Mouse (Mus musculus) naive thymus-derived CD4-positive, alpha-beta T cell, adult 2 months (primary cell): Measurements from ENCODE around the gene Pde4d.

Experiments used
- DNase-seq: peaks from one replicate; pipeline ENCODE4 v3.0.0-alpha.2; 2011; ENCODE audit warnings: low read depth

Gene Pde4d

DNA sequence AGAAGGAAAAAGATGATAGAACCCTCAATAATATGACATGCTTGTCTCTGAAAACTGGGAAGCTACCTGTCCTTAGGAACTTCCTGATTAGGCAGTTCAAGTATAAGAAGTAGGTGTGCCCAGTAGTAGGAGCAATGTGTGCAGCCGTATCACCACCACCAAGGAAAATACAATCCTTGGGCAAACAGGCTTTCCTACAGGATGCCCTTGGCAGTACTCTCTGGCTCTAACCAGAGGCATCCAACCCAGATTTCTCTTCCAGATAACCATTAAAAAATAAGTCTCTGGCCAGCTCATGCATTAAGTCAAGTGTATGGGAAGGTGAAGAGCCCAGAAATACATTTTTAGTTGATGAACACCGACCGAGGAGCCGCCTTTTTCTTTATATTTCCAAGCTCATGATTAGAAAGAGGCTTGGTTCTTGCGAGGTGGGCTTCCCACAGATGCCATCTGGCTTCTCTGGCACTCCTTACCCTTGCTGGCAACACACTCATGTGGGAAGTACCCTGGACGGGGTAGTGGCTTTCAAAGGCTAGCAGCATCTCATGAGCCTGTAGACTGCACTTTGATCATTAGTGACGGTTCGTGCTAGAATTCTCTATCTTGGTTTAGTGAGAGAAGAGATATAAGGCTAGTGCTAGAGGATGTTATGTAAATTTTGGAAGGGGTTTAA, 375.0 kb downstream of the Pde4d start:
- no peak for DNase-seq

DNA sequence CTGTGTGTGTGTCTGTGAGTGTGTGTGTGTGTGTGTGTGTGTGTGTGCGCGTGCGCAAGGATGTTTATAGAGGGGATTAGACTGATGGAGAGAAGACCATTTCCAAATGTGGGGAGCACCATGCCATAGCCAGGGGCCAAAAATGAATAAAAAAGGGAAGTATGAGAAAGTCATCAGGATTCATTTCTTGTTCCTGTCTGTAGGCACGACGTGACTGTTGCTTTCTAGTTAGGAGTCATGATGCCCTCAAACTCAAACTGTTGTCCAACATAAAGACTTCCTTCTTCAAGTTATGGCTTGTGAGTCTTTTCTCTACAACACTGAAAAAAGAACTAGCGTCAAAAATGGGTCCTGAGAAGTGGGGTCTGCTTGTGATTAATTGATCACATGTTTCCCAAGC, 375.8 kb downstream of the Pde4d start:
- DNase-seq, result no peak

DNA sequence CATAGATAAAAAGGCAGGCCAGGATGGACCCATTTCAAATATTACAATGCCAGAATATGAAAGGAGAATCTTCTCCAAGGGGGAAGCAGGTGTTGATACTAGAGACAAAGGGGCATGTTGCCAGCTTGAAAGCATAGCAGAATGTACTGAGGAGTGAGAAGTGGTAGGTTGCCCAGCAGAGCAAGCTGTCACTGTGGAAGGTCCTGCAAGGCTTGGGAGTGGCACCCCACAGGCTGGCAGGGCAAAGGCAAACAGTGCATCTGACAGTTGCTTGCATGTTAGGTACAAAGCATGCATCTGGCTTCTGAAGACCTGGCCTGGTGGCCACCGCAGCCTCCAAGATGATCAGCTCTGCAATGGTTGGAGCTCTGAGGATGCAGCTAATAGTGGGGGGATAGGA, 384.4 kb downstream of the Pde4d start:
- DNase-seq, result no peak

DNA sequence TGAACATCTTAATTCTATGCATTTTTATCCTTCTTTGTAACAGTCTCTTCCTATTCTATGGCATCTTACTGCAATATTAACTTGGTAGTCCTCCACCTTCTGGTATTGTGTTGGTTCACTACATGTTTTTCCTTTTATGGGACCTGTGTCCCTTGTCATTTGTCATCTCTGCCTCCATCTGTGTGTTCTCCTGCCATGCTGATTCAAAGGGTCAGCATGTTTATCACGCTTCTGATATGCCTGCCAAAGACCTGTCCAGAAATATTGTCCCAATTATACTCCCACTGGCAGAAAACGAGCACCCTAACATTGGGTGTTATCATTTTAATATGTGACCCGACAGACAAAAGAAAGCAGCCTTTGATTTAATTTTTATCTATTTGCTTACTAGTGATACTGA, 386.6 kb downstream of the Pde4d start:
- DNase-seq, result no peak

DNA sequence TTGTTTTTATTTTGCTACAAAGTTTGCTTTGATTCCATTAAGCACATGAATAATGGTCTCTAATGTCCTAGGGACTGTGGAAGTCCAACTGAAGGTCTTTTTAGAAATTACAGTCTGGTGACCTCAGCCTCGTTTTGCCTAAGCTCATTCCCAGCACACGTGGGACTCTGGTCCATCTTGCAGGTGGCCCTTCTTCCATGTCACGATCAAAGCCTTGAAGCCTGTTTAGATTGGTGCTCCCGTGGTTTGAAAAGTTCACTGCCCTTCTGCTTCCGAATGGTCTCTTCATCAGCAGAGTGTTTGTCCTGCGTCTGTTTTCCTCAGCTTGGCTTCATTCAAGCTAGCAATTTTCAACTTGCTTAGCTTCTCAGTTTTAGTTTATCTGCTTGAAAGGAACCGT, 389.4 kb downstream of the Pde4d start:
- no peak for DNase-seq

DNA sequence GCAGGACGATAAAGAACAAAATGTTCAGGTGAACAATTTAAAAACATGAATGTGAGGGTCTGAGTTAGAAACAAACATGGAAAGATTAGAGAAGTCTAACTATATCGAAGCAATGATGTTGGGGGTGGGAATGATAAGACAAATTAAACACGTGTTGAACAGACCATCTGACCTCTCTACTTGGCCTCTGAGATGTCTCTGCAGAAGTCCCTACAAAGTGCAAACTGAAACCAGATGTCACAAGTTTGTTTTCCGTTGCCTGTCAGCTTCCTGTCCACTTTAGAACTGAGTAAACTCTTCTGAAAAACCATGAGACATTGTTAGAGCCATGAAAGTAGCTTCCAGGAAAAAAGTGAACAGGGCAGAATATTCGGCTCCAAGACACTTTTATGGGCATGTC, 404.3 kb downstream of the Pde4d start:
- DNase-seq, result no peak

GRCm38 (mm10) chr13:108856776-108857435, 407.2 kb downstream of the Pde4d start:
- no peak for DNase-seq

DNA sequence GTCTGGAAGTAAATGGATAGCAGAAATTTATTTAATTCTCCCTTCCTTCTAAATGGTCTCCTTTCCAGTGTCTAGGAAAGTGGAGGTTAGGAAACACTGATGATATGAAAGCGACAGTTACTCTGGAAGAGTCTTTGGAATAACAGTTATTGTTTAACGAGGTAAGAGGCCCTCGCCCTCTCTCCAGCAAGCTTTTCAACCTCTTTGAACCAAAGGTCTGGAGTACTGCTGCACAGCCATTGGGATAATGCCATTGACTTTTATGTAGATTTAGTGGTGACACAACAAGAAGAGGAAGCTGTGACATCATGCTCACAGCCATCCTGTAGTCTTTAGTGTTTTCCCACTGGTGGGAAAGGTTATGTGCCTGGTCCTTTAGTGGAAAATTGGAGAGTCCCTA, 409.6 kb downstream of the Pde4d start:
- DNase-seq, result no peak

GRCm38 (mm10) chr13:108860737-108861136, 411.0 kb downstream of the Pde4d start:
- DNase-seq, result no peak

GRCm38 (mm10) chr13:108861707-108862106, 412.0 kb downstream of the Pde4d start:
- no peak for DNase-seq

DNA sequence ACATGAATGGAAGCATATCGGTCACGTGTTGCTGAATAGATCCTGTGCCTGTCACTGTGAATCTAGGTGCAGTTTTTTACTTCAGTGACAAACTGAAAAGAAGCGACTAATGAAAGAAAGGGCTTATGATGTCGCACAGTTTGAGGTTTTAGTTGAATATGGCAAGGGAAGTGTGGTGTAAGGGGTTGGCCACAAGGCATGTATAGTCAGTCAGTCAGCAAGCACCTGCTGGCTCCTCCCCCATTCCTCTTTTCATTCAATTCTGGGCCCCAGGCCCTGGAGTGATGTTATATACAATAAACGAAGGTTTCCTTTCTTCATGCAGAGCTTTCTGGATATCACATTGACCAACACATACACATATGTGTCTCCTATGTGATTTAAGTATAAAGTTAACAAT, 412.4 kb downstream of the Pde4d start:
- no peak for DNase-seq

- DNase-seq, result no peak
Measured at GRCm38 (mm10) chr13:108900160-108900559, 450.4 kb downstream of the Pde4d start.

- DNase-seq, result no peak
Measured at GRCm38 (mm10) chr13:108905121-108905520, 455.4 kb downstream of the Pde4d start.

DNA sequence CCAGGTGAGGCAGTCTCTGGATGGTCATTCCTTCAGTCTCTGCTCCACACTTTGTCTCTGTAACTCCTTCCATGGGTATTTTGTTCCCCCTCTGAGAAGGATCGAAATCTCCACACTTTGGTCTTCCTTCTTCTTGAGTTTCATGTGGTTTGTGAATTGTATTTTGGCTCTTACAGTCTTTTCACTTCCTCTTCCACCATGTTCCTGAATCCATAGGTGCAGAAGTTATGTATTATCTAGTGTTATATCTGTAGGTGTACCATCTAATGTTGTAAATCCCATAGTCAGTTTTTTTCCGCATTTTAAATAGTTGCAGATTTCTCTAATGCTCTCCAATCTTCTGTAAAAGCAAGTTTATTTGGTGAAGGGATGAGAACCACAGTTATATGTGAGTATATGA, 459.4 kb downstream of the Pde4d start:
- DNase-seq, result no peak

GRCm38 (mm10) chr13:108914626-108915025, 464.9 kb downstream of the Pde4d start:
- no peak for DNase-seq

DNA sequence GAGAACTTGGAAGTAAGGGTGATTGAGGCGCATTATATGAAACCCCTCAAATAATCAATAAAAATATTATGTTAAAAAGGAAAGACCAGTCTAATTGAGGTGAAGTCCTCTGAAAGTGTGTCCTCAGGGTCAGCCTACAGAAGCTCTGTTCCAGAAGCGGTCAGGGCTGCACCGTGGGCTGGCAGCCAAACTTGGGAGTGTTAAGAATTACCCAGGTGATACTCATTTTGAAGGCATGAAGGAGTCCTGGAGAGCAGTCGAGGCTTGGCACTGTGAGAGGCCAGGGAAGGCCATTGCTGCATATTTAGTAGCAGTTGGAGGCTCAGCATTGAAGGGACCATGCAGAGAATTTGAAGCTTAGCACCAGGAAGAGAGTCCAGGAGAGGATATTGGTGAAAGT, 471.4 kb downstream of the Pde4d start:
- DNase-seq, result no peak

GRCm38 (mm10) chr13:108934854-108935253, 485.1 kb downstream of the Pde4d start:
- DNase-seq, result no peak

GRCm38 (mm10) chr13:108937272-108937671, 487.5 kb downstream of the Pde4d start:
- no peak for DNase-seq

- no peak for DNase-seq
Measured at GRCm38 (mm10) chr13:108952911-108953310, 503.2 kb downstream of the Pde4d start.

DNA sequence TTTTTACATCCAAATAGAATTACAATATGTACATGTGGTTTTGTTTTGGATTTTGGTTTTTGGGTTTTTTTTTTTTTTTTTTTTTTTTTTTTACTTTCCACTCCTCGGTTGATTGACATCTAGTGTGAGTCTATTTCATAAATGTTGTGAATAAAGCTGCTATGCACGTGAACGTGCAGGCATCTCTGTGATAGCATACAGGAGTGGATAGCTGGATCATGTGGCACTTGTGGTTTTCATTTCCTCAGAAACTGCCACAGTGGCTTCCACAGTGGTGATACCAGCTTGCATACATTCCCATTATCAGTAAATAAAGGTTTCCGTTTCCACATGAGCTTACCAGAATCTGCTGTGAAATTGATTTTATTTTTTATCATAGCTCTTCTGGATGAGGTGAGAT, 506.3 kb downstream of the Pde4d start:
- DNase-seq, result no peak

DNA sequence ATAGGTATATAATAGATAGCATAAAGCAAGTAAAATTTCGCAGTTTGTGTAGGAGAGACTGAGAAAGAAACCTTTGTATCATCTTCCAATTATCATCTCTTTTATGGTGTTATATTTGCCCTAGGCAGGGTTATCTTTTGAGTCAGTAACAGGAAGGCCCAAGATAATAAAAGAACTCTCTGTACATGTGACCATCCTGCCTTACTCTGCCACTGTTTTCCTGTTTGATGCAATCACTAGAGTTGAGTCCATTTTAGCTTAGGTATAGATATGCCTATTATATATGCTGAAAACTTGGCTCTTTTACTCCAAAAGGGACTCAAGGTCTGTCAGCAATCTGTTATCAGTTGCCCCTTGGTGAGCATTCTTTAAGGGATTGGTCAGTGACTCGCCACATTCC, 514.3 kb downstream of the Pde4d start:
- DNase-seq, result no peak

DNA sequence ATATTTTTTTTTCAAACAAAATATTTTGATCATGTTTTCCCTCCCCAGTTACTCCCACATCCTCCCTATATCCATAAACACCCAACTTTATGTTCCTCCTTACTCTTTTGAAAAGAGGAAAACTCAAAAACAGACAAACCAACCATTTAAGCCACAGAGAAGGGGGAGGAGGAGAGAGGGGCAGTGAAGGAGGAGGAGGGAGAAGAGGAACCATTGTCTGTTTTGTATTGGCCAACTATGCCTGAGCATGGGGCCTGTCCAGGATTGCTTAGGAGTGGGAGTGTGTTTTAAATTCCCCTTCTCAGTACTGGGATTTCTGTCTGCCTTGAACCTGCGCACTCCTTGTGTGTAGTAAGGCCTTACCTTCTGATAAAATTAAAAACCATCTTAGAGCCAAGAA, 531.4 kb downstream of the Pde4d start:
- DNase-seq, result no peak

GRCm38 (mm10) chr13:108998739-108999138, 549.0 kb downstream of the Pde4d start:
- DNase-seq, result no peak

- DNase-seq, result no peak
Measured at GRCm38 (mm10) chr13:109024703-109025102, 575.0 kb downstream of the Pde4d start.
